Mouse (Mus musculus) liver, embryonic 14.5 days (tissue): ENCODE results near the gene Spata32.

Experiments used
- CTCF ChIP-seq: IDR thresholded peaks from 2 replicates; pipeline ENCODE4 v1.5.1; 2016; ENCODE audit warnings: antibody characterized with exemption, low read depth, control low read depth
- EP300 ChIP-seq: IDR thresholded peaks from 2 replicates; pipeline ENCODE4 v1.6.1; 2016; ENCODE audit warnings: antibody characterized with exemption, low read depth

GRCm38 (mm10) chr11:103244856-103245255 is 26.6 kb upstream of the Spata32 start:
- no peak for TF ChIP-seq CTCF
- TF ChIP-seq EP300, result no peak
